Mouse (Mus musculus) bone marrow, adult 2 months (tissue): ENCODE results near the gene Wdr48.

Experiments used
- CTCF ChIP-seq: fragments of 200-500 bp; IDR thresholded peaks from 2 replicates; pipeline ENCODE4 v1.5.1; 2011; ENCODE audit warnings: low read length, control low read depth; ENCODE audit not compliant: control insufficient read depth, insufficient read depth
- POLR2A ChIP-seq: fragments of 200-500 bp; IDR thresholded peaks from 2 replicates; pipeline ENCODE4 v1.6.1; 2011; ENCODE audit warnings: low read depth, mild to moderate bottlenecking, control low read depth, low read length, borderline replicate concordance; ENCODE audit not compliant: control insufficient read depth

DNA sequence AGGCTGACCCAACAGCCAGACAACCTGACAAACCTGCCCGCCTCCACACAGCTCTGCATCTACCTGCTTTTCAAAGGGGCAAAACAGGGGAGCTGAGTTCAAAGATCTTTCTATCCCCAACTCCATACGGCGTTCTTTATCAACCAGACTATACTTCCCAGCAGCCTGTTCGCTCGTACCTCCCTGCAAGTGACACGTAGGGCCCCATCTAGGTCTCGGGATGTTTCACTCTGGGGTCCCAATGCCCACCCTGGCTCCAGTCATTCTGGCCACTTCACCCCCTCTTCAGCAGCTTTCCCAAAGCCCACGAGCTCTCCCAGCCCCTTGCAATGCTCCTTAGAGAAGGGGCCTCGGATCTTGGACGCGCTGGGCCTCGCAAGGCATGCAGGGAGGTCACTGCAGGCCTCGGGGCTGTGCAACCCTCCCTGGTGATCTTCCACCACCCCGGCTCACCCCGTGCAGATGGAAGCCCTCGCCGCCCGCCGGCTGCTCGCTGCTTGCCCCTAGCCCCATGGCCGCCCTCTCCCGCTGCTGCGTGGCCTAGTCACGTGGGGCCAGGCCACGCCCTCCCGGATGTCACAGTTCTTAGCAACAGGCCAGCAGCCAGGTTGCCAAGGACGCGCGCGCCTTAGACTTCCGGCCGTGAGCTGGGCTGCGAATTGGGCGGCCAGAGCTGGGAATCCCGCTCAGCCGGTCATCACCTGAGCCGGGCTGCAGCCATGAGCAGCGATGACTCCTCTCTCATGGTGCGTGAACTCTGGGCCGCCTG is 42.5 kb downstream of the Wdr48 start, which contains the start of the genes Gorasp1 and Ttc21a:
- TF ChIP-seq CTCF (no peak), POLR2A (peak; percentile 56; the same call in 1 of the 2 replicates)
